Mouse (Mus musculus): ENCODE data around the gene Efcab6. TPM values are rescaled to one million over a fixed set of nuclear protein-coding genes. Genes with fewer than 3 reads are reported as not detected.

Efcab6 gene
- total RNA-seq, 1 experiment from 2014 or later = 0.48 TPM

DNA sequence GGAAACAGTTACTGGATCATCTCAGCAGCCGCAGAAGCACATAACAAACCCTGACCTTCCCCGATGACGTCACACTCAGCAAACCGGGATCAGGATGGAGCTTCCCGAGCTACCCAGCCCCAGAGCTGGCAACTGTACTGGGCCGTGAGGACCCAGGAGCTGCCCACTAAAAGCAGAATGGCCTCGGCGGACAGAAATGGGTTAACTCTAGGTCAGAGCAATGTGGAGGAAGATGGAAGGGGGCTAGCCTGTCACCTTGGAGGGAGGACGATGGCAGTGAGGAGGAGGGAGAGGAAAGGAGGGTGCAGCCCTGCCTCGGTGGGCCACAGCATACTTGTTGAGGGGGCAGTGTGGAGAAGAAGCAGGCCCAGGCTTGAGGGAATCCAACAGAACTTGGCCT lies 149.8 kb downstream of the Efcab6 start:
- ATAC-seq (replicated peaks; ENCODE audit: insufficient number of reproducible peaks, low FRiP score, low TSS enrichment, poor library complexity, severe bottlenecking) = no peak

DNA sequence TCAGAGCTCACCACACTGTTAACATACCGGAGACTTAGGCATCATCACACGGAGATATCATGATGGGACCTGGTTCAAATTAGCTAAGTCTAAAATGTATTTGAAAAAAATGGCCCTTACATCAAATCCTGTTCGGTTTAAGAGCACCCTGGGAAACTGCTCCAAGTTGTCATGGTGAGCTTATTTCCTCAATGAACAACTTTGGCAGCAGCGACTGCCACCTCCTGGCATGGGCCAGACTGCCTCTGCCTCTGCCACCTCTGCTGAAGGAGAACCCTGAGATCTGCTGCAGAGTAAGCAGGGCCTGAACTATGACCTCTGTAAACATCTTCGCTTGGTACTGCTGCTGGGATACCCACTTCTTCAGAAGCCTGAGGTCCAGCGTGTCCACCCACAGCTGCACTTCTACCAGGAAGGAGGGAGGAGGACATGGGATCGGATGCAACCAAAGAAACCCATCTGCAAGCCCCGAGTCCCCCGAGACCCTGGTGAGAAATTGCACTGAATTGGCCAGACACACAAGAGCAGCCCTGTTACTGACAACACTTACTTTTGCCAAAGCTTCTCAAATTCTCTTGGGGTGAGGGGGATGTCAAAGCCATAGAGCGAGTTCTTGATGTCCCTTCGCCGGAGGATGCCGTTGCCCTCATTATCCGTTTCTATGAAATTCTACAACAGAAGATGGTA lies 152.0 kb downstream of the Efcab6 start:
- no peak for ATAC-seq (replicated peaks; ENCODE audit: insufficient number of reproducible peaks, low FRiP score, low TSS enrichment, poor library complexity, severe bottlenecking)

DNA sequence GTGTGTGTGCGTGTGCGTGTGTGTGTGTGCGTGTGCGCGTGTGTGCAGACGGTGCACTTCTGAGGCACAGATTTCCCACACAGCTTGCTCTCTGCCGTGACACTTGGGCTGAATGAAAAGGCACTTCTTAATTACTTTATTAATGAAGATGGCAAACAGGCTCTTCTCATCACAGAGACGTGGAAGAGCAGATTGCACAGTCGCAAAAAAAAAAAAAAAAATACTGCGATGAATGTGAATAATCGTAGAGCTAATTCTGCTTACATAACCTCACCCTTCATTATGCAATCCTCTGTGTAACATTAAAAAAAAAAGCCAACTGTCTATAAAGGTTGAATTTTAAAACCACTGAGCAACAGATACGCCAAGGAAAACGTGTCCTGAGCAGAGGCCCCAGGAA lies 158.7 kb downstream of the Efcab6 start:
- no peak for ATAC-seq (replicated peaks; ENCODE audit: insufficient number of reproducible peaks, low FRiP score, low TSS enrichment, poor library complexity, severe bottlenecking)

DNA sequence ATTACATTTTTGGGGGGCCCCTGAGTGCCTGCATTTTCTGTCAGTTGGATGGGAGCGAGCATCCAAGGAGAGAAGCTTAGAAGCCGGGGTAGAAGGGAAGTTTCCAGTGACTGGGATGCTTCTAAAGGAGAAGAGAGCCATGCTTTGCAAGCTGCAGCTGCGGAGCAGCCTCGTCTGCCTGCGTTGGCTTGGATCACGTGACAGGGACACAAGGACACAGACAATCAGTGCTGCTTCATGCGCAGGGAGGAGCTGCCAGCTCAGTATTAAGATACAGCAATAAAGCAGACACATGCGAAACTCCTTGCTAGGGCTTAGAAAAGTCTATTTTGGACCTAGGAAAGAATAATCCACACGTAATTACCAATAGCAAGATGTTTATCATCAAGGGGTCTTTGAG lies 167.9 kb downstream of the Efcab6 start:
- no peak for ATAC-seq (replicated peaks; ENCODE audit: insufficient number of reproducible peaks, low FRiP score, low TSS enrichment, poor library complexity, severe bottlenecking)

DNA sequence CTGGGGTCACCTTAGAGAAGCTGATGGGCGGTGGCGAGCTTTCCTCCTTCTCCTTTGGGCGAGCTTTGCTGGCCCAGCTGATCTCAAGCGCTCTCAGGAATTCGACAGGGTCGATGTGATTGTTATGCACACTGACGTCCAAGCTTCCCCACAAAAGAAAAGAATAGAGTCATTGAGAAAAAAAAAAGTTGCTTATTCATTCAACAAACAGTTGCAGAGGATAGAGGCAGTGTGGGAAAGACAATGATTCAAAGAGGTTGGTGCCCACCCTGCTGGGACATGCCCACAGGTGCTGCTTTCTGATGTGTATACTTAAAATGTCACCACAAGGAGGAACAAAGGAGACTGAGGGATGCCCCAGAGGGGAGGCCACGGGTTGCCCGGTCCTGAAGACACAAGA lies 169.2 kb downstream of the Efcab6 start:
- no peak for ATAC-seq (replicated peaks; ENCODE audit: insufficient number of reproducible peaks, low FRiP score, low TSS enrichment, poor library complexity, severe bottlenecking)

DNA sequence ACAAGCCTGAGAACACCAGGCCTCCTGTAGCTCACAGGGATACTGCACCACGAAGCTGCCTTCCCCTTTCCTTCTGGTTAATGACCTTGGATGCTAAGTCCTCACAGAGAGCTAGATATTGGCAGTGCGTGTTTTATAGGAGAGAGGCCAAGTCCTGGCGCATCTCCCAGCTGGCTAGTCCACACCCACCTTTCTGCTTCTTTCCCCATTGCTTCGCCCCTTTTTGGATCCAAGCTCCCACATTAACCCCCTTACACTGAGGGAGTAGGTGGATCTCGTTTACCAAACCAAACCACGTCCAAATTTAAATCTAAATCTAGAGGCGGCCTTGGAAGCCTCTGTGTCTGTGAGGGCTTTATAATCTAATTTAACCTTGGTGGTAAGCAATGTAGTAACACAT lies 170.9 kb downstream of the Efcab6 start:
- ATAC-seq (replicated peaks; ENCODE audit: insufficient number of reproducible peaks, low FRiP score, low TSS enrichment, poor library complexity, severe bottlenecking) = no peak

DNA sequence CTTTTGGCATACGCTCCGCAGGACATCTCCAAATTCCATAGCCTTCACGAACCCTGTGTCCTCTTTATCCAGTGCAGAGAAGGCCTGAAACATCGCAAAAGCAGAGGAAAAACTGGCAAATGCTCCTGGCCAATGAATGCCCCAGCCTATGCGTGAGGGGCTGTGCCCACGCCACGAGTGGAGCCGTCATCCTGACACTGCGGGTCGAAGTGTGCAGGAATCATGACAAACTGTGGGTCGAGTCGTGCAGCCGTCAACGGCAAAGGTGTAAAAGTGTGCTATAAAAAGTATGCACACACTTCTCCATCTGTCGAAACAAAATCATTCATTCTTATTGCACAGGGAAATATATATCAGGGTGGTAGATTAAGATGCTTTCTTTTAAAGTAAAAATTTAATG lies 172.3 kb downstream of the Efcab6 start:
- no peak for ATAC-seq (replicated peaks; ENCODE audit: insufficient number of reproducible peaks, low FRiP score, low TSS enrichment, poor library complexity, severe bottlenecking)

DNA sequence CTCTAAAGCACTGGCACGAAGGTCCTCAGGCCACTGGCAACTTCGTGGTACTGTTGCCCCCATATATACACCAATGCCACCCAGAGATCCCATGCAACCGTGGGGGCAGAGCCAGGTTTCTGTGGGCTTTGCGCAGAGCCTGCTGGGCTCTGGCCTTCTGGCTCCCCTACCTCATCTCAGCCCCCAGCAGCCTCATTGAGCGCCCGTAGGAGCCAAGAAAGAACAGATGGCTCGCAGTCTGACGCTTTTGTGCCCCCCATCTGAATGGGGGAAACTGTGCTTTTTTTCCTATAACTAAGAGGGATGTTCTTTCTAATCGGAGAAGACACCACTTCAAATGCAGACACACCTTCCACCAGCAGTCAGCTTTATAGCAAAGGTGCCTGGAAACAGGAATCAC lies 180.9 kb downstream of the Efcab6 start:
- no peak for ATAC-seq (replicated peaks; ENCODE audit: insufficient number of reproducible peaks, low FRiP score, low TSS enrichment, poor library complexity, severe bottlenecking)

DNA sequence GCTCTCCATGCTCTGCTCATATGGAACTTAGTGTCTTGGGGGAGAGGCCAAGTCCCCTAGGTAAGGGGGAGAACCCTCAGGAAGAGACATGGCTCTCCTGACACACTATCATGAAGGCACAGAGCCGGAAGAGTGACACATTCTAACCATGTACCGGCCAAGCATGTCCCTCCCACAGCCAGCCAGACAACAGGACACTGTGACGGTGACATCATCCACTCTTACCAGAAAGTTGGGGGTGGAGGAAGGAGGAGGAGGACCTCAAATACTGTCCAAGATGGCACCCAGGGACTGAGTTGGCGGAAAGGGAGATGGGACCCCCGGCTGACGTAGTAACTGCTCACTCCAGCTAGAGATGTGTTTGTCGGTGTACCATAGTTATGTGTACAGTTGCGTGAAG lies 181.4 kb downstream of the Efcab6 start:
- ATAC-seq (replicated peaks; ENCODE audit: insufficient number of reproducible peaks, low FRiP score, low TSS enrichment, poor library complexity, severe bottlenecking) = no peak

DNA sequence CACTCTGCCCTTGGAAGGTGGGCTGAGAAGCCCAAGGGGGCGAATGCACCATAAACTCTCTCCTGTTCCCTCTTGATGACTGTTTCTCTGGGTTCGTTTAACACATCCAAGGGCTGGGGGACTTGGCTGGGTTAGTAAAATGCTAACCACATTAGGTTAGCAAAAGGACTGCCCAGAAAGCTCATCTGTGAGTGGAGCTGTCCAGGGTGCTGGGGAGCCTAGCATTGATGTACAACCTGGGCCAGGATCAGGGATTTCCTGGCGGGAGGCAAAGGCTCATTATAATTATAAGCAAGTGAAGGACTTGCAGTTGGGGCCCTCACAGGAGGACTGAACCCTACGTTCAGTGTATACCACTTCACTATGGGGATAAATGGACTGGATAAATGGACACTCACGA lies 185.3 kb downstream of the Efcab6 start:
- no peak for ATAC-seq (replicated peaks; ENCODE audit: insufficient number of reproducible peaks, low FRiP score, low TSS enrichment, poor library complexity, severe bottlenecking)

DNA sequence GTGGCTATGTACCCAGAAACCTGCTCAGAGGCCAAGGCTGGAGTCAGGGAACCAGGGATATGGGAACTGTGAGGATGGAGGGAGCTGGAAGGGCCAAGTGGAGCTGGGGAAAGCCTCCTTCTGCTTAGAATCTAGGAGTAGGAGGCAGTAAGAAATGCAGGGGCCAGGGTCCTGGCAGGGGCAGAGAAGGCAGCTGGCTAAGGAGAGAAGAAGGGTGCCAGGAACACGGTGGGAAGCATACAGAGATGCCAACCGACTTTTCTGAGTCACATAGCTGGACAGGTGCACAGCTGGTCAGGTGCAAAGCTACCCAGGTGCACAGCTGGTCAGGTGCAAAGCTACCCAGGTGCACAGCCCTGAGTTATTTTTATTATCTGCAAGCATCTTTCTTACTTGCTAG lies 187.3 kb downstream of the Efcab6 start:
- ATAC-seq (replicated peaks; ENCODE audit: insufficient number of reproducible peaks, low FRiP score, low TSS enrichment, poor library complexity, severe bottlenecking) = no peak

DNA sequence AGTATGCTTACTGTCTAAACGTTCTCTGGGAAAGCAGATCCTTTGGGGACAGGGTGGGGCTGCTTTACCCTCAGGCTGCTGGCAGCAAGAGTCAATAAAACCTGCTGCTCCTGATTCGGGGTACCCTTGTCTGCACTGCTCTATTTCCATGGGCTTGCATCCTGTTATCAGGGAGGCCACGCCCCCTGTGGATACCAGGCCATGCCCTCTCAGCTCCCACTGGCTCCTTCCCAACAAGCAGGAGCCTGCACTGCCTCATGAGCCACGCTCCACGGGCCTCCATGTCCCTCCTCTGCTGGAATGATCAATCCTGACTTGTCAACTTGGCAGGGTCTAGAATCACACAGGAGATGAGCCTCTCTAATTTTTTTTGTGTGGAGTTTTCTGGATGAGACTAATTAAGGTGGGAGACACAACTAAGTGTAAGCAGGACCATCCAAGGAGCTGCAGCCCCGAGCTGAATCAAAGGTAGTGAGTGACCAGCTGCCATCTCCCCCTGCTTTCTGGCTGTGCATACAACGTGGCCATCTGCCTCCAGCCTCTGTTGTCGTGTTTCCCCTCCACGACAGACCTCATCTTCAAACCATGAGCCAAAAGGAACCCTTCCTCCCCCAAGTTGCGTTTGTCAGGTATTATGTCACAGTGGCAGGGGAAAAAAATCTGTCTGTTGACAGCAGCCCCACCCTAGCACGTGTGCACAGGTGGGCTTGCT lies 187.9 kb downstream of the Efcab6 start:
- ATAC-seq (replicated peaks; ENCODE audit: insufficient number of reproducible peaks, low FRiP score, low TSS enrichment, poor library complexity, severe bottlenecking) = no peak

DNA sequence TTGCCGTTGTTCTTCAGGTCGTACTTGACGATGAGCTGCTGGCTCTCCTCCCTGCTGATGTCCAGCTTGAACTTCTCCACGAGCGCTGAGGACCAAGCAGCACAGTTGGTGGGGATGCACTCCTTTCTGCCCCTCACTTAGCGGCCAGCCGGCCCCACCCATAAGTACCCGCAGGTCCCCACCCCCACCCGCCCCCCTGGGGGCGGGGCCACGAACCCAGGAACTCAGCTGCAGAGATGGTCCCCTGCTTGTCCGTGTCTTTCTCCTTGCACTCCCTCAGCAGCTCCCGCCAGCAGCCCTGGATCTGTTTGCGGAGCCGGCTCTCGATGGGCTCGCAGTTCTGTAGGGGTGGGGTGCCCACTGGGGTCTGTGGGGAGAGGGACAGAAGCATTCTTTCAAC lies 194.2 kb downstream of the Efcab6 start:
- ATAC-seq (replicated peaks; ENCODE audit: insufficient number of reproducible peaks, low FRiP score, low TSS enrichment, poor library complexity, severe bottlenecking) = no peak

DNA sequence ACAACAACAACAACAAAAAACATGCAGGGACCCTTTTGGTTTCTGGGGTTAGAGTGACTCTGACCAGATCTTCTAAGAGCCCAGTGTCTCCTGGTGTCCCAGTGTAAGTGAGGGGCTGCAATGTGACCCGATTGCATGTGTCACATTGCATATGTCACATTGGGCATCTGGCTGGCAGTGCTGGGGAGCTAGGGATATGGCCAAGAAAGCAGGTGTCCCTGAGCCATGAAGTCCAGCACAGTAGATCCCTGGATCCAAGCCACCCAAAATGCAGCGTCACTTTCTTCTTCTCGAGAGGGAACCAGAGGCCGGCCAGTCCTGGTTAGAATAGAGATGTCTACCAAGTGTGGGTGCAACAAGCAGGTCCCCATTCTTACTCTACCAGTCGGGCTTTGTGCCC lies 199.6 kb downstream of the Efcab6 start:
- no peak for ATAC-seq (replicated peaks; ENCODE audit: insufficient number of reproducible peaks, low FRiP score, low TSS enrichment, poor library complexity, severe bottlenecking)

DNA sequence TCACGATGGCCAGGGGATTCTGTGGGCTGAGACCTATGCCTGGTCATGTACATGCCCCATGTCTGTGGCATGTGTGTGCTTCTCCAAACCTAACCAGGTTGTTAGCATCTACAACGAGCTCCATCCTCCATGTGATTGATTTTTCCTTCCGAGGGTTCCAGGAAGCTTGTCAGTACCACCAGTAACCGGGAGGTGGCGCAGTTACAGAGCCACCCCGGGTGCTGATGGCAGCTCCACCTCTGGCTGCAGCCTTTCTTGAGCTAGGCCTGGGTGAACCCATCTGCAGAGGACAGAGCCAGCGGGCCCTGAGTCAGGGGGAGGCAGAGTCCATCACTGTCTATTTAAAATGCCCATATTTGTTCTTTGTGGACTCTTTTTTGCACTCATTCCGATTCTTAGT lies 208.1 kb downstream of the Efcab6 start:
- ATAC-seq (replicated peaks; ENCODE audit: insufficient number of reproducible peaks, low FRiP score, low TSS enrichment, poor library complexity, severe bottlenecking) = no peak

DNA sequence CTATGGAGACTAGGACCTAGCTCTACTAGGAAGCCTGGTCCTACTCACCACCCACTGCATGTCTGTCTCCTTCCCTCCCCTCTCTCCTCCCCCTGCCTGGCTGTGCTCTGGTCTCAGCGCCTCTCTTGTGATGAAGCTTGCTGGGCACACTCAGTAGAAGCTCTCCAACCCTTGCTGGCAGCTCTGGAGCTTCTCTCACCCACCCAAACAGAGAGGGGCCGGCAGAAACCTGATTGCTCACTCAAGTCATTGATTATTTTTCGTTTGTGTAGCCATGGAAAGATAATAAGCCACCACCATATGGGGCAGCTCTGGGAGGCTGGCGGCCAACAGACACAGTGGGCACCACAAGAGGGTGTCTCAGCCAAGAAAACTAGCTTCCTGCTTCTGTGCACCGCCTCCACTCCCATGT lies 211.8 kb downstream of the Efcab6 start:
- ATAC-seq (replicated peaks; ENCODE audit: insufficient number of reproducible peaks, low FRiP score, low TSS enrichment, poor library complexity, severe bottlenecking) = no peak

DNA sequence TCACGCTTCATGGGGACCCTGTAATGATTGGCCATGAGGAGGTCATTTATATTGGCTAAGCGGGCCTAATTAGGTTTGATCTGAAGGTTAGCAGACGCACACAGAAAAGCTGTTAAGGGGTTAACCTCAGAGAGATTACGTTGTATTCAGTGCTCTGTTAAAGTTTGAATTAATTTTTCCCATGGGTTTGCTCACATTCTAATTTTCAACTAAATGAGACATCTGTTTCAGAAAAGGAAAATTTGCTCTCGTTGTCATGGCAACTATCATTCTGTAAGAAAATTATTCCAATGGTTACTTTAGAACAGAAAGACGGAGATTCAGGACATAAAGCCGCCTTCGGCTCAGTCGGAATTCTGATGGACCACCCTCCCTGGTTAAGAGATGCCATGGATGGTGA lies 217.0 kb downstream of the Efcab6 start:
- ATAC-seq (replicated peaks; ENCODE audit: insufficient number of reproducible peaks, low FRiP score, low TSS enrichment, poor library complexity, severe bottlenecking) = no peak

DNA sequence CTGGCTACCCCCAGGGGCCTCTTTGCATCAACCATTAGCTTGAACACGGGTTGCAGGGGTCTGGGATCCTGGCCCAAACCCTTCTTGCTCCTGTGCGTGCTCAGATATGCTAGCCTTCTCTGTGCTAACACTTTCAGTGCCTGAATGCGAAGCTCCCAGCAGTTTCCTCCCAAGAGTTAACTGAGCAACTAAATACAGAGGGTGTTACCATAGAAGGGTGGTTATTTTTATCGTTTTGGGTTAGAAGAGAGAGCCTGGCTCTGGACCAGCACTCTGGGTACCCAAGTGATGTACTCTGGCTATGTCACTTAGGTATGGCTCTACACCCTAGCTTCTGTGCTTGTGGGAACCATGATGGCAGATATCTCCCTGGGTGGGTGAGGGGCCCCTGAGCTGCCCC lies 217.7 kb downstream of the Efcab6 start:
- ATAC-seq (replicated peaks; ENCODE audit: insufficient number of reproducible peaks, low FRiP score, low TSS enrichment, poor library complexity, severe bottlenecking) = no peak

DNA sequence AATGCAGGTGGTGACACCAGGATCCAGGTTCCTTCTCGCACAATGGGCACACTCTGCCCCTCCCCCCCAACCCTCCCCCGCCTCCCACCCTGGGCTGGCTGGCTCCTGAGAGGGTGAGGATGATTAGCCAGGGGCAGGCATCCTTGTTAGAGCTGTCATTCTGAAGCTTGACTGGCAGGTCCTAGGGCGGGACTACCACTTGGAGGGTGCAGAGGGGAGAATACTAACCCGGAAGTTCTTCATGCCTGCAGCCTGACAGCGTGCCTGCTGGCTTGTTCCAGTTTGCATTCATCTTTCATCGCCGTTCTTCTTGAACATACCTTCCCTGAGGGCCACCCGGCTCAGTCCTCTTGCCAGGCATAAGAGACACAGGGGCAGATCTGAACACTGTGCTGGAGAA lies 218.6 kb downstream of the Efcab6 start:
- ATAC-seq (replicated peaks; ENCODE audit: insufficient number of reproducible peaks, low FRiP score, low TSS enrichment, poor library complexity, severe bottlenecking) = no peak

DNA sequence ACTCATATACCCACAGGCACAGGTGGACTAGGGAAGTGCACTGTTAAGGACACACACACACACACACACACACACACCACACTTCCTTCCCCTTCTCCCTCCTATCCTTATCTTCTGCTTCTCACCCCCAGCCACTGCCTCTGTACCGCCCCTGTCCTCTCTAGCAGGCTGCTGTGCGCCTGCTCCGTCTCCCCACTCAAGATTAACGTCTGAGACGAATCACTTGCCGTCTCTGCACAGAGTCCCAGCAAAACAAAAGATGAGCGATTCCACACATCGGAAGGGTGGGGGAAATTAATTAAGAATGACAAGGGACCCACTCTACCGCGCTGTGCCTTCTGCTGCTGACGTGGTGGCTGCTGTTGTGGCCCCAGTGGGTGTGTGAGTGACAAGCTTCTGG lies 219.4 kb downstream of the Efcab6 start:
- ATAC-seq (replicated peaks; ENCODE audit: insufficient number of reproducible peaks, low FRiP score, low TSS enrichment, poor library complexity, severe bottlenecking) = no peak
